Mouse (Mus musculus) E14TG2a.4 (cell line): ENCODE measurements at regions not wholly inside any gene's neighbourhood (a gene's known extent, or its start where the extent isn't known, plus 50 kb on each side); places are given as distances from the start of the nearest gene placed in this dataset.

Source experiments
- H3K27me3 ChIP-seq: 2 replicates; pipeline ENCODE4 v1.6.1; 2014; ENCODE audit warnings: low read length, control low read depth; ENCODE audit not compliant: insufficient read depth
- H3K36me3 ChIP-seq: 2 replicates; pipeline ENCODE4 v1.6.1; 2014; ENCODE audit warnings: low read length, control low read depth; ENCODE audit not compliant: insufficient read depth
- H3K4me1 ChIP-seq: replicated peaks from 2 replicates; pipeline ENCODE4 v1.6.1; 2014; ENCODE audit warnings: low read depth, low read length, control low read depth
- H3K4me3 ChIP-seq: replicated peaks from 2 replicates; pipeline ENCODE4 v1.5.1; 2014; ENCODE audit warnings: mild to moderate bottlenecking, low read length
- H3K9me3 ChIP-seq: 2 replicates; pipeline ENCODE4 v1.6.1; 2014; ENCODE audit warnings: low read length, control low read depth
- CTCF ChIP-seq: conservative IDR thresholded peaks from 2 replicates; pipeline ENCODE4 v1.5.1; 2014; ENCODE audit warnings: low read length
- NANOG ChIP-seq: IDR thresholded peaks from 2 replicates; pipeline ENCODE4 v1.6.1; 2014; ENCODE audit warnings: borderline replicate concordance, low read length, mixed read lengths
- POU5F1 ChIP-seq: IDR thresholded peaks from 2 replicates; pipeline ENCODE4 v1.6.1; 2014; ENCODE audit warnings: low read length, borderline replicate concordance

- TF ChIP-seq NANOG (no peak), CTCF (no peak), POU5F1 (no peak)
- Histone ChIP-seq H3K36me3 (no peaks in the 10 kb centered on the region), H3K4me1 (peaks cover 30% of the 10 kb centered on the region), H3K4me3 (no peak overlapping the region), H3K27me3 (peaks cover 82% of the 10 kb centered on the region), H3K9me3 (no peaks in the 10 kb centered on the region)
Observed at GRCm38 (mm10) chr12:79962649-79963236, 150.1 kb downstream of the Zfp36l1 start.

DNA sequence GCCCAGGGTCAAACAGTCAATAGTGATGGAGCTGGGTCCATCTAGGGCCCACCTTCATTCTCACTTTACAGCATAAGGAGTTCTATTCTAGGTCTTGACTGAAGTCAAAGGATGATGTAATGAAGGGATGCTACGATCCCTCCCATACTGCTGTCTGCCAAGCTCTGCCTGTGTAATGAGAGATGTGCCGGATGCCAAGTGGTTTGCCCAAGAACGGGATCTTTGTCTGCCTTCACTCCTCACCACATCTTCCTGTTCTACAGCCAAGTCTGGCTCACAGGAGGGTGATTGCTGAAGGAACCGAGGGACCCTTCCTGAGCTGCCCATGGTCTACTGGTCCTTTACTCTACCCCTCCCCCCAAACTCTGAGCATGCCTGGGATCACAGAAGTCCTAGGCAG, 150.9 kb downstream of the Zfp36l1 start:
- no peaks in the 10 kb centered on the region for H3K9me3 ChIP-seq
- H3K4me1 ChIP-seq, result peaks cover 21% of the 10 kb centered on the region
- H3K27me3 ChIP-seq, result peaks cover 82% of the 10 kb centered on the region
- H3K4me3 ChIP-seq, result no peak overlapping the region
- no peak for TF ChIP-seq NANOG
- no peak for TF ChIP-seq POU5F1
- no peak for TF ChIP-seq CTCF
- no peaks in the 10 kb centered on the region for H3K36me3 ChIP-seq

- Histone ChIP-seq H3K27me3 (peaks cover 88% of the 10 kb centered on the region), H3K4me1 (peaks cover 13% of the 10 kb centered on the region), H3K4me3 (no peak overlapping the region), H3K36me3 (no peaks in the 10 kb centered on the region), H3K9me3 (no peaks in the 10 kb centered on the region)
- TF ChIP-seq CTCF, result no peak
- no peak for TF ChIP-seq NANOG
- no peak for TF ChIP-seq POU5F1
Observed at GRCm38 (mm10) chr12:79961076-79961475, 151.7 kb downstream of the Zfp36l1 start.

GRCm38 (mm10) chr12:79960446-79960845, 152.4 kb downstream of the Zfp36l1 start:
- Histone ChIP-seq H3K36me3 (no peaks in the 10 kb centered on the region), H3K4me1 (peaks cover 7% of the 10 kb centered on the region), H3K9me3 (no peaks in the 10 kb centered on the region), H3K27me3 (peaks cover 86% of the 10 kb centered on the region), H3K4me3 (no peak overlapping the region)
- TF ChIP-seq NANOG, result no peak
- TF ChIP-seq POU5F1, result no peak
- no peak for TF ChIP-seq CTCF

GRCm38 (mm10) chr12:79959540-79960305, 153.1 kb downstream of the Zfp36l1 start:
- H3K9me3 ChIP-seq, result no peaks in the 10 kb centered on the region
- peaks cover 85% of the 10 kb centered on the region for H3K27me3 ChIP-seq
- H3K36me3 ChIP-seq, result no peaks in the 10 kb centered on the region
- no peak overlapping the region for H3K4me3 ChIP-seq
- no peak for TF ChIP-seq POU5F1
- TF ChIP-seq CTCF, result no peak
- TF ChIP-seq NANOG, result no peak
- H3K4me1 ChIP-seq, result peaks cover 1% of the 10 kb centered on the region; the same call in 1 of the 2 replicates

- H3K4me3 ChIP-seq, result no peak overlapping the region
- H3K27me3 ChIP-seq, result peaks cover 64% of the 10 kb centered on the region
- H3K36me3 ChIP-seq, result no peaks in the 10 kb centered on the region
- TF ChIP-seq CTCF, result no peak
- TF ChIP-seq POU5F1, result no peak
- TF ChIP-seq NANOG, result no peak
- no peaks in the 10 kb centered on the region for H3K9me3 ChIP-seq
- no peaks in the 10 kb centered on the region for H3K4me1 ChIP-seq
Observed at GRCm38 (mm10) chr12:79957211-79957610, 155.6 kb downstream of the Zfp36l1 start.

GRCm38 (mm10) chr12:79956351-79956750, 156.5 kb downstream of the Zfp36l1 start:
- H3K27me3 ChIP-seq, result peaks cover 56% of the 10 kb centered on the region
- H3K9me3 ChIP-seq, result no peaks in the 10 kb centered on the region
- no peak for TF ChIP-seq POU5F1
- TF ChIP-seq NANOG, result no peak
- no peak for TF ChIP-seq CTCF
- no peak overlapping the region for H3K4me3 ChIP-seq
- H3K4me1 ChIP-seq, result no peaks in the 10 kb centered on the region; the same call in 1 of the 2 replicates
- no peaks in the 10 kb centered on the region for H3K36me3 ChIP-seq

GRCm38 (mm10) chr12:79955501-79955900, 157.3 kb downstream of the Zfp36l1 start:
- Histone ChIP-seq H3K4me3 (no peak overlapping the region), H3K27me3 (peaks cover 47% of the 10 kb centered on the region), H3K36me3 (no peaks in the 10 kb centered on the region), H3K4me1 (no peaks in the 10 kb centered on the region; the same call in 1 of the 2 replicates), H3K9me3 (no peaks in the 10 kb centered on the region)
- no peak for TF ChIP-seq CTCF
- TF ChIP-seq POU5F1, result no peak
- TF ChIP-seq NANOG, result no peak

DNA sequence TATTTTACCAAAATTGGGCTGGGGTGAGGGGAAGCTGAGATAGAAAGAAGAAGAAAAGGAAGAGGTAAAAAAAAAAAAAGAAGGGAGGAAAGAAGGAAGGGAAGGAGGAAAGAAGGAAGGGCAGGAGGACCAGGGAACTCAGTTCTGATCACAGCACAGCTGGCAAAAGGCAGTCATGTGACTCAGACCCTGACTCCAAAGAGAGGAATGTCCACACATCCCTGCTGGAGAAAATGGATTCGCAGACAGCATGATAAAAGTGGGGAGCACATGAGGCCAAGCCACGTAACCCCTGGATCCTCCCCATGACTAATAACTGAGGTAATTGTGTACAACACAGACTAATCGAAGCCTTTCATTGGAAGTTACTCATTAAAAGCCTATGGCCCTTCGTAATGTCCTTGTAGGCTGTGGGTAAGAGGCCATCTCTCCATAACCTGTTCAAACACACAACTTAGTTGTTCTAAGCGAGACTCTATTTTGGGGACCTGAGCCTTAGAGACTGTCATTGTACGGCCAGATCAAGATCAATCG, 162.2 kb downstream of the Zfp36l1 start:
- Histone ChIP-seq H3K27me3 (peaks cover 23% of the 10 kb centered on the region), H3K4me3 (no peak overlapping the region), H3K4me1 (peaks cover 1% of the 10 kb centered on the region; the same call in 1 of the 2 replicates), H3K9me3 (no peaks in the 10 kb centered on the region), H3K36me3 (no peaks in the 10 kb centered on the region)
- TF ChIP-seq CTCF (no peak), NANOG (no peak), POU5F1 (no peak)
